Mouse (Mus musculus) A20 (cell line): ENCODE measurements around the gene Pmis2.
A peak's percentile ranks its signal among the peaks of the same experiment; 100 is the strongest.

ENCODE experiments used
- DNase-seq: peaks from one replicate; pipeline ENCODE4 v3.0.0-alpha.2; 2011; ENCODE audit warnings: low read depth, low spot score

The Pmis2 gene

DNA sequence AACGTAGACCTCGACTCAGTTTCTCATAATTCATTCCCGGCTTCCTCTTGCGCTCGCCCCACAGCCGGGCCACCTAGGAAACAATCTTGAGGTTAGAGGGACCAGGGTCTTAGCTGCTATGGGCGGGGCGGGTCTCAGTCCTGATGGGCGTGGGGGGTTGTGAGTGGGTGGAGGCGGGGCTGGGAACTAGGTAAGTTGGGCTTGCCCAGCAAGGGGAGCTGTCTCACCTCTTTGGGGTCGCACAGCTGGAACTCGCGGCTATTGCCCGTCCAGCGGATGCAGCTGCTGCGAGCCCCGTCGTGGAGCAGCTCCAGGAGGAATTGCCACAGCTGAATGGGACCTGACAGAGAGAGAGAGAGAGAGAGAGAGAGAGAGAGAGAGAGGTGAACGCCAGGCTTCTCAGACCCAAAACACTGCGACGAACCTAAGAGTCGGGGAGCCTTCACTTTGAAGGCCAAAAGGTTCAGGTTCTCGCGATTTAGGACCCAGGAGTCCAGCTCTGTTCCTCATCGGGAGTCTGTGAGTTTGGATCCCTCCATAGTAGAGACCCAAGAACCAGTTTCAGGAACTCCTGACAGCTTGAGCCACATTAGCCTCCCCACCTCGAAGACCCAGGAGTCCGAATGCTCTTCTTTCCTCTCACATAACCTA is 37.5 kb downstream of the Pmis2 start:
- DNase-seq, result no peak

DNA sequence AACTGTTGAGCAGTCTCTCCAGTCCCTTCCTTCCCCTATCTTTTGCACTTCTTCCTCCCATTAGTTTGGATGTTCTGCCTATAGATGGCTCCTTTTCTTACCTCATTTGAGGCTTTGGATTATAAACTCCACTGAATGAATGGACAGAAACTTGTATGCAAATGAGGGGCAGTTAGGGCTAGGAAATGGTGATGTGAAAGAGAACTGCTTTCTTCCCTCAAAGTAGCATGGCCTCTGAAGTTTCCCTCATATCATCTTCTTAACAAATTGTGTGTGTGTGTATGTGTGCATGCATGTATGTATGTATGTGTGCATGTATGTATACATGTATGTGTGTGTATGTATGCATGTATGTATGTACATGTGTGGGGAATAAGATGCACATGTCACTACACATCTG is 42.4 kb downstream of the Pmis2 start:
- DNase-seq, result peak; percentile 43

DNA sequence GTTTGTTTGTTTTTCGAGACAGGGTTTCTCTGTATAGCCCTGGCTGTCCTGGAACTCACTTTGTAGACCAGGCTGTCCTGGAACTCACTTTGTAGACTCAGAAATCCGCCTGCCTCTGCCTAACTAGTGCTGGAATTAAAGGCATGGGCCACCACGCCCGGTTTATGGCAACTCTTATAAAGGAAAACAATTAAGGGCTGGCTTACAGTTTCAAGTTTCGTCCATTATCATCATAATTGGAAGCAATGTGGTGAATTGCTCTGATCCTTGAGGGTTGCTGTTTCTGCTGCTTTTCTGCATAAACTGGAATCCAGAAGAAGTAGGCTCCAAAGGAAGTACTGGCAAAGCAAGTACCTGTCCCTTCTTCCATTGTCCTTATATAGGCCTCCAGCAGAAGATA is 44.8 kb downstream of the Pmis2 start:
- DNase-seq, result no peak

DNA sequence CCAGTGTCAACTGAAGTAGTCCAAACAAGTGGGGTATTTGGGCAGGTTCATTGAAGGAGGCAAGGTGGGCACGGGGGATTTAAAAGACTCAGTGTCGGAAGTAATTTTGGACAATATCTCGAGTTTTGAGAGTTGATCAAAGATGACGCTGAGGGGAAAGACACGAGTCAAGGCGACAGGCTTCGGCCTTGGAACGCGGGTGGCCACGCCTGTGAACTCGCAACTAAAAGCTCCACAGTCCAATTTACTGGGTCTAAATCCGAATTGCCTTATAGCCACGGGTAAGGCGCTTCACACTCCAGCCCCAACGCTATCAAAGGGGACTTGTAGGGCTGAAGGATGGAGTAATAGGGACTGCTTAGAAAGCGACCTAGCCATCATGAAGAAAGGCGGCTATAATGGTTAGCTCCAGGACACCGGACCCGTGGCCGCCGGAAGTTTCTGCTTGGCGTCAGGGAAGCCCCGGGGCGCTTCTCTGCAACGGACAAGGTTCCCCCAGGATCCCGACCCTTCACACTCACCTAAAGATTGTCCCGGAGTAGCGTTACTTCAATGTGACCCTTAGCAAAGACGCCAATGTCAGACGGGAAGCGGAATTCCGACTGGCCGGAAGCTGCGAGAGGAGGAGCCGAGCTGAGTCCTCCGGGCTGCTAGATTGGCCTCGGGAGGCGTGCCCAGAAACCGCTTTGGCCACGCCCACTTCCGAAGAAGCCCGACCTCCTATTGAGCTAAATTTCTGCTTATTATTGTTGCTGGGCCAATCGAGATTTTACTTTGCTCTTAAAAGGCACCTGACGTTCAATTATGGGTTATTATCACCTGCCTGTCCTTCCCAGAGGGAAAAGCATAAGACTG is 45.6 kb downstream of the Pmis2 start, which contains the start of gene Cox6b1:
Cox6b1 (minus strand) TSS at position 622 of the 855 bp plus-strand sequence.
- DNase-seq, result peak; percentile 91
